Mouse (Mus musculus) kidney, embryonic 14.5 days (tissue): ENCODE measurements around the gene Mnd1. TPM values are rescaled to one million over a fixed set of nuclear protein-coding genes. Genes with fewer than 3 reads are reported as not detected.

ENCODE experiments used
- ATAC-seq: fragments of 200-750 bp; cut with Nextera tagmentation; 2 replicates; pipeline ENCODE4 v1.8.0; 2017; ENCODE audit warnings: moderate number of reproducible peaks, mild to moderate bottlenecking, moderate TSS enrichment, moderate library complexity; ENCODE audit not compliant: low FRiP score, low TSS enrichment
- H3K27ac ChIP-seq: fragments of 300-500 bp; sonication (generic); 2 replicates; pipeline ENCODE4 v1.5.1; 2014; ENCODE audit warnings: low read depth, mild to moderate bottlenecking, low read length, moderate library complexity, mixed read lengths
- H3K27me3 ChIP-seq: fragments of 300-500 bp; sonication (generic); 2 replicates; pipeline ENCODE4 v1.6.1; 2014; ENCODE audit warnings: mild to moderate bottlenecking, low read length; ENCODE audit not compliant: control insufficient read depth, insufficient read depth
- H3K36me3 ChIP-seq: fragments of 300-500 bp; sonication (generic); 2 replicates; pipeline ENCODE4 v1.6.1; 2014; ENCODE audit warnings: low read length, mixed read lengths; ENCODE audit not compliant: control insufficient read depth, insufficient read depth
- H3K4me1 ChIP-seq: fragments of 300-500 bp; sonication (generic); 2 replicates; pipeline ENCODE4 v1.6.1; 2014; ENCODE audit warnings: low read length, mixed read lengths; ENCODE audit not compliant: control insufficient read depth, insufficient read depth
- H3K4me2 ChIP-seq: fragments of 300-500 bp; sonication (generic); replicated peaks from 2 replicates; pipeline ENCODE4 v1.6.1; 2014; ENCODE audit warnings: low read depth, mild to moderate bottlenecking, low read length
- H3K4me3 ChIP-seq: fragments of 300-500 bp; sonication (generic); 2 replicates; pipeline ENCODE4 v1.5.1; 2014; ENCODE audit warnings: mild to moderate bottlenecking, low read length
- H3K9ac ChIP-seq: fragments of 300-500 bp; sonication (generic); 2 replicates; pipeline ENCODE4 v1.6.1; 2014; ENCODE audit warnings: low read depth, mild to moderate bottlenecking, low read length, moderate library complexity
- H3K9me3 ChIP-seq: fragments of 300-500 bp; sonication (generic); 2 replicates; pipeline ENCODE4 v1.6.1; 2016; ENCODE audit warnings: low read length; ENCODE audit not compliant: control insufficient read depth
- WGBS: fragments of 180-500 bp; shearing (Covaris S2); extraction: QIAGEN DNeasy Blood & Tissue Kit; methylation state at CpG from one replicate; pipeline ENCODE4 v1.1.7; 2014; 5-methylcytosine and 5-hydroxymethylcytosine counted together
- polyA plus RNA-seq: library from polyadenylated mRNA; unstranded; fragments of >200 nt; fragmentation: Nextera tagmentation; extraction: Ambion mirVana; gene quantifications from 2 replicates; pipeline ENCODE4 v1.2.1, GENCODE M21; 2014

Gene Mnd1
- polyA plus RNA-seq, 1 experiment from 2014 or later = 19.9 TPM

DNA sequence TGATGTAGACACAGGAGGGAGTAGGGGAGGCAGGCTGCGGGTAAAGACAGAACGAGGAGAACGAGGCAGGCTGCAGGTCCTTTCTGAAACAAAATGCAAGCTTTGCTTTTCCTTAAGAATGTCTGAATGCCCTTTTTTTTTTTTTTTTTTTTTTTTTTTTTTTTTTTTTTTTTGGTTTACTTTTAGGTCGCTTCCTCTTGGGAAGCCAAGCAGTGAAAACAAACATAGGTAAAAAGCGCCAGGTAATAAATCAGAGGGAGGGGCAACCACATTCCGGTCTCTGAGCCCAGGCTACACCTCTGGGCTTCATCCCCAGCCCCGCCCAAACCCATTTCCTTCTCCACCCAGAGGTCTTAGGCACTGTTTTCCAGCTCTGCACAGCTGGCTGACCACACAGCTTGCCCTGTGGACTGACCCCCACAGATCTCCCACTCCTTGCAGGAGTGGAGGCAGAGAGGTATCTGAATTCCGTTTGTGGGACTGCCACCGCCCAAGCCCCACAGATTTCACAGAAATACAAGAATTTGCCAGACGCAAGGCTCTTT lies 34.1 kb upstream of the Mnd1 start:
- Histone ChIP-seq H3K4me1 (no peaks in the 10 kb centered on the region; the same call in none of the 2 replicates), H3K36me3 (no peaks in the 10 kb centered on the region), H3K4me3 (peak overlapping the region; percentile 24), H3K27ac (no peak overlapping the region), H3K4me2 (peak overlapping the region; percentile 44), H3K9me3 (no peaks in the 10 kb centered on the region), H3K9ac (no peak overlapping the region), H3K27me3 (no peaks in the 10 kb centered on the region)
- WGBS = 15% methylated on average over 10 of the region's 10 CpGs
- ATAC-seq = peak; percentile 75

DNA sequence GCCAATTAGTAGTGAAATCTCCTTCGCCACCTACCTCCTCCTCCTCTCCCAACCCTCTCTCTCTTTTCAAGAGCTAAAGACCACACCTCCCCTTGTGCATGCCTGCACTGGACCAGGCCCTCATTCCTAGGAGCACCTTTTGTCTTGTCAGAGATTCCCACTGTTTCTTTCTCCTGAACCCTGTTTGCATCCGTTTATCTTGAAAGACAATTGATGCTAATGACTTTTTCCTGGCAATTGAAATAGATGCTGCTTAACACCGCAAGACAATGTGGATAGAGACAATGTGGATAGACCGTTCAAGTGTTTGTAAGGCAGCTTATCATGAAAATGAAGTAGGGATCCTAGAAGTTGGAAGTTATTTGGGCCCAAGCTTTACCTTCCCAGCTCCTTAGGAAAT lies 26.1 kb upstream of the Mnd1 start:
- Histone ChIP-seq H3K4me3 (no peak overlapping the region), H3K9me3 (no peaks in the 10 kb centered on the region), H3K4me1 (no peaks in the 10 kb centered on the region), H3K27ac (no peak overlapping the region), H3K27me3 (no peaks in the 10 kb centered on the region), H3K4me2 (no peak overlapping the region), H3K36me3 (no peaks in the 10 kb centered on the region), H3K9ac (no peak overlapping the region)
- 53% methylated on average over 4 of the region's 4 CpGs for WGBS
- ATAC-seq = no peak

DNA sequence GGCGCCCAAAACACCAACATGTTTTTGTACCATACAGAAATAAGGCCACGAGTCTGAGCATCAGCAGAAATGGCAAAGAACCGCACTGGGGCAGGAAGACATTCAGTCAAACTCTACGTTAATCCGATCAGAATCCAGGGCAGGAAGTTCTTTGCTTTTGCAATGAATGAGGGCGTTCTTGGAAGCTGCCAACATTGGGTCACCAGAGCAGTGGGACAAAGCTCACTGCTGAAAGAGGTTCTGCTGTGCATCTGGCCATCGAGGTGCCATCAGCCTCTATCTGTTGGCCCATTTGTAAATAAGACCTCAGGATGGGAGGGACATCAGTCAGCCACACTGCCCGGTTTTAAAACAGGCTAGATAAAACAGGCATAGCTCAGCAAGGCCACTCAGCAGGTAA lies 25.5 kb upstream of the Mnd1 start:
- ATAC-seq = no peak
- no peak overlapping the region for H3K4me3 ChIP-seq
- no peak overlapping the region for H3K27ac ChIP-seq
- whole genome bisulfite sequencing = 65% methylated on average over 8 of the region's 8 CpGs
- no peaks in the 10 kb centered on the region for H3K27me3 ChIP-seq
- H3K4me2 ChIP-seq = no peak overlapping the region
- peaks cover 3% of the 10 kb centered on the region; the same call in 1 of the 2 replicates for H3K36me3 ChIP-seq
- no peaks in the 10 kb centered on the region for H3K4me1 ChIP-seq
- H3K9me3 ChIP-seq = no peaks in the 10 kb centered on the region
- no peak overlapping the region for H3K9ac ChIP-seq

DNA sequence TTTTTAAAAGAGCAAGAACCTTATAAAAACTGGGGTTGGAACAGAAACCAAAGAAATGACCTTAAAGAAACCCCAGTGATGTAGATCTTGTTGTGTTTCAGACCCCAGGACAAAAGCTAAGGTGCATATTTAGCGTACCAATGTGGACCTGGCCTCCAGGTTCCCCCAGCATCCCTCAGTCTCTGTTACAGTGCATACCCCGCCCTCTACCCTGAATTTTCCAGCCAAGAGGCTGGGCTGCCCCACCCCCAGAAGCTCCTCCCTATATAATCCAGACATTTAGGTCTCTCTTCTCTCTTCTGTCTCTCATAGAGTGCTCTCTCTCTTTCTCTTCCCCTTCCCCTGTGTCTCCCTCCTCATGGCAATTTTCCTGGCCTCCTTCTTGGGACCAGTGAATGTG lies 24.7 kb upstream of the Mnd1 start:
- Histone ChIP-seq H3K9me3 (no peaks in the 10 kb centered on the region), H3K9ac (no peak overlapping the region), H3K4me3 (no peak overlapping the region), H3K36me3 (peaks cover 3% of the 10 kb centered on the region; the same call in 1 of the 2 replicates), H3K27ac (no peak overlapping the region), H3K27me3 (no peaks in the 10 kb centered on the region), H3K4me1 (no peaks in the 10 kb centered on the region), H3K4me2 (no peak overlapping the region)
- ATAC-seq = no peak
- WGBS = 82% methylated on average over 2 of the region's 2 CpGs

DNA sequence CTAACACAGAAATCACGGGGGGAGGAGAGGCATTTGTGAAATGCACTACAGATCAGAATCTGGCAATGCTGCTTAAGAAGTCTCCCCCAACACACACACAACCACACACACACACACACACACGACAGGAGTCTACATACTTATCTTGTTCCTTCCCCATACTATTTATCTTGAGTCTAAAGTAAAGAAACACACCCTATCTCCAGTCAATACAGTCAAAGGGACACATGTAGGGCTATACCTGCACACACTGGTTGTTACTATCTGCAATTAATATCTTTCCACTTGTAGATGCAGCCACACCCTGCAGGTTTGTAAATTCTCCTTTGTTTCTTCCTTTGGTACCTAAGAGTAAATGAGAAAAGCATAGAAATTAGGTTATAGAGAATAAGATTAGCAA lies 22.2 kb upstream of the Mnd1 start:
- ATAC-seq = no peak

DNA sequence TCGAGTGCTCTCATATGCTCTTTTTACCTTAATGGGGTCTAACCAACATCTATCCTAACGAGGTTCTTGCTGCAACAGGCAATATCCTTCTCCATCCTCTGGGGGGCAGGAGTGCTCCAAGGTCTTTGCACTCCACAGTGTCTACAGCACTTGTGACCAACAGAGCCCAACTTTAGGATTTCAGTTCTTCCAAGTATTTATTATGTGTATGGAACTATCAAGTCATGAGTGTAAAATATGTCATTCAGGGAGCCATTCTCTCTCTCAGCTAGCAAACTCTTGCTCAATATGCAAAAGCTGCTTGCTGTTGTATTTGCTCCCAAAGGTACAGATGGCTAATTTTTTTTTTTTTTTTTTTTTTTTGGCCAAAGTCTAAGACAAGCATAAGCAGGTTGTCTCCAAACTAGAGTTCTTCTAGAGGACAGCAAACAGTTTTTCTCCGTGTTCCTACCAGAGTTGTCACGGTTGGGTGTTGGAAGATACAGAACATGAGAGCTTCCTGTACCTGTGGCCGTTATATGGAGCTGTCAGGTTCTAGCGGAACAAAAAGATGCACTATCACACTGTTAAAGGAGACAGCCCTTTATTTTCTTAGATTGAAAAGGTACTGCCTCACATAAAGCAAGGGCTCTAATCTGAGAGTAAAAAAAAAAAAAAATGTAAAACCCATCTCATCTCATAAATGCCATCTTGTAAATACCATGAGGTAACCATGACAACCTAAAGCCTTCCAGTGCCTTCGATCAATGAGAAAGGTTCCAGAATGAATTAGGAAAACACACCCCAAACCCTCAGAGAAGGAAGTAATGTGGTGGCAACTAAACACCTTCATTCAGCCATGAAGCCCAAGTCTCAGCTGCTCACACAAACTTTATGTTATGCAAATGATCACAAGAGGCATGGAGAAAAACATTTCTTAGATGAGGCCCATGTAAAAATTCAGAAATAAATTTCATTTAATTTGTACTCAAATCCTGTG lies 20.0 kb upstream of the Mnd1 start:
- Histone ChIP-seq H3K27ac (no peak overlapping the region), H3K9me3 (no peaks in the 10 kb centered on the region), H3K4me1 (no peaks in the 10 kb centered on the region), H3K4me3 (no peak overlapping the region), H3K9ac (no peak overlapping the region), H3K36me3 (peaks cover 4% of the 10 kb centered on the region; the same call in 1 of the 2 replicates), H3K4me2 (no peak overlapping the region), H3K27me3 (no peaks in the 10 kb centered on the region)
- WGBS = 60% methylated on average over 7 of the region's 7 CpGs
- peak; percentile 66; the same call in 1 of the 2 replicates for ATAC-seq

More for the DNA sequence above, 22.2 kb upstream of the Mnd1 start:
- H3K9ac ChIP-seq = no peak overlapping the region
- 78% methylated on average over 2 of the region's 2 CpGs for WGBS
- H3K27ac ChIP-seq = no peak overlapping the region
- no peaks in the 10 kb centered on the region for H3K9me3 ChIP-seq
- H3K4me1 ChIP-seq = no peaks in the 10 kb centered on the region
- no peaks in the 10 kb centered on the region for H3K27me3 ChIP-seq
- H3K4me2 ChIP-seq = no peak overlapping the region
- no peak overlapping the region for H3K4me3 ChIP-seq
- peaks cover 3% of the 10 kb centered on the region; the same call in 1 of the 2 replicates for H3K36me3 ChIP-seq

DNA sequence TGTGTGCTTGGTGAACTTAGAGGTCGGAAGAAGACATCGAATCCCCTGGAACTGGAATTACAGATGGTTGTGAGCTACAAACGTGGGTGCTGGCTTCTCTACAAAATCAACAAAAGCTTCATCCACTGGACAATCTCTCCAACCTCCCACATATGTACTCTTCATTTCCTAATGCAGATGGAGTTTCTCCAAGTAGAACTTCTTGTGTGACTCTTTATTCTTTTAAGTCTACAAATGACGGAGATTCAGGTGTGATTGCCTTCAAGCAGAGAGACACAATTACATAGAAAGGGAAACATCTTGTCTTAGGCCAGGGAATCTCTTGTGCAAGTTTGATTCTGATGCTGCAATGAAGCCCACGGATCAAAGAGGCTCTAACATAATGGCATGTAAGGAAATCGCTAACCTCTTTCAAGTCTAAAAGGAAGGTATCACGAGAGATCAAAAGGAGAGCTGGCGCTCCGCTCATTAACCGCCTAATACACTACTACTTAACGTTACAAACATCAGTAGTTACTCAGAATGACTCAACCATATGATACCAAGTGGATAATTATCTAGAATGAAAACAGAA lies 18.1 kb upstream of the Mnd1 start, which contains the start of gene Gm6525:
Gm6525 (plus strand) TSS at position 524 of the 574 bp plus-strand sequence.
- WGBS = 57% methylated on average over 11 of the region's 11 CpGs
- no peak within 1 kb of the TSS for H3K27ac ChIP-seq
- H3K36me3 ChIP-seq = peaks cover 6% of the 10 kb centered on the region; the same call in 1 of the 2 replicates
- no peaks in the 10 kb centered on the region for H3K27me3 ChIP-seq
- H3K4me1 ChIP-seq = no peaks in the 10 kb centered on the region
- H3K9me3 ChIP-seq = no peaks in the 10 kb centered on the region
- no peak for ATAC-seq
- no peak within 1 kb of the TSS for H3K4me3 ChIP-seq
- H3K4me2 ChIP-seq = no peak within 1 kb of the TSS
- H3K9ac ChIP-seq = no peak within 1 kb of the TSS

DNA sequence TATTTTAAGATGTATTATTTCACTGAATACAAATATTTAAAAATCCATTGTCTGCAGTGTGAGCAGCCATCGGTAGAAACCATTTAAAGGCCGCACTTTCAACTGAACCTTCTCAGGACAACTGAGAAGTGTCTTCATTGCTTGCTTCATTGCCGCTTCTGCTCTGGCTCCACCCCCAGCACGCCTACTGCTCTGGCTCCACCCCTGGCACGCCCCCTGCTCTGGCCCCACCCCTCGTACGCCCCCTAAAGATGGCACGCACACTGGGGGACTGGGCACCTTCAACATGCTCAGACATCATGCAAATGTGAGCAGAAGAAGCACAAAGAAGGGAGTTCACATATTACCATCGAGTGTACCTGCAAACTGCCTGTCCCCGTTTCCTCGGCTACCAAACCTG lies 16.8 kb upstream of the Mnd1 start:
- H3K27ac ChIP-seq = no peak overlapping the region
- no peak overlapping the region for H3K4me3 ChIP-seq
- no peaks in the 10 kb centered on the region for H3K9me3 ChIP-seq
- peaks cover 6% of the 10 kb centered on the region; the same call in 1 of the 2 replicates for H3K36me3 ChIP-seq
- no peaks in the 10 kb centered on the region for H3K27me3 ChIP-seq
- WGBS = 50% methylated on average over 11 of the region's 11 CpGs
- no peak for ATAC-seq
- no peaks in the 10 kb centered on the region for H3K4me1 ChIP-seq
- no peak overlapping the region for H3K4me2 ChIP-seq
- no peak overlapping the region for H3K9ac ChIP-seq
